Mouse (Mus musculus) cortical plate, adult 2 months (tissue): ENCODE data around the gene Rere. TPM values are rescaled to one million over a fixed set of nuclear protein-coding genes. Genes with fewer than 3 reads are reported as not detected.
"Not testable (repeated sequence)": the region's sequence is repeated elsewhere in the genome, so short reads cannot be mapped to it uniquely, and the experiment has no call there.

Experiments used
- H3K27ac ChIP-seq: fragments of 200-500 bp; 2 replicates; pipeline ENCODE4 v1.5.1; 2012; ENCODE audit warnings: low read length, control low read depth, inconsistent platforms; ENCODE audit not compliant: insufficient read depth
- H3K4me1 ChIP-seq: fragments of 200-500 bp; 2 replicates; pipeline ENCODE4 v1.6.1; 2011; ENCODE audit warnings: low read length; ENCODE audit not compliant: control insufficient read depth, insufficient read depth
- H3K4me3 ChIP-seq: fragments of 200-500 bp; 2 replicates; pipeline ENCODE4 v1.5.1; 2011; ENCODE audit warnings: mild to moderate bottlenecking, low read length, control low read depth; ENCODE audit not compliant: insufficient read depth
- CTCF ChIP-seq: fragments of 200-500 bp; IDR thresholded peaks from 2 replicates; pipeline ENCODE4 v1.5.1; 2011; ENCODE audit warnings: mild to moderate bottlenecking, control low read depth, low read length; ENCODE audit not compliant: insufficient read depth; ENCODE audit errors: extremely low read depth
- POLR2A ChIP-seq: fragments of 200-500 bp; IDR thresholded peaks from 2 replicates; pipeline ENCODE4 v1.6.1; 2011; ENCODE audit warnings: mild to moderate bottlenecking, low read length, control low read depth; ENCODE audit not compliant: insufficient read depth; ENCODE audit errors: extremely low read depth
- polyA plus RNA-seq: library from polyadenylated mRNA; depleted of rRNA; stranded (reverse); fragments of >200 nt; gene quantifications from 2 replicates; pipeline ENCODE4 v1.2.3, GENCODE M21; 2012

Gene Rere
- polyA plus RNA-seq, 1 experiment, result 44.2 TPM

DNA sequence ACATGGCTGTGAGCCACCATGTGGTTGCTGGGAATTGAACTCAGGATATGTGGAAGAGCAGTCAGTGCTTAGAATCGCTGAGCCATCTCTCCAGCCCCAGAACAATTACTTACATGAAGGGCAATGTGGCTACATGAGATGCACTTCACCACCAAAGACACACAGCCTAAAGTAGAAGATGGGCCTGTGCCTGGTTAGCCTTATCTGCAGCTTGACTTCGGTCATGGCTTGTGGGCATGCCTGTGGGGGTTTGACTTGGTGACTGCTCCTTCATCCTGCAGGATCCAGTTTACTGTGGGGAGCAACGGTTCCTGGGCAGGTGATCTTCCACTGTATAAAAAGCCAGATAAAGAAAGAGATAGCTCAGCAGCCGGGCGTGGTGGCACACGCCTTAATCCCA, 196.6 kb downstream of the Rere start:
- no peak overlapping the region for H3K4me3 ChIP-seq
- H3K27ac ChIP-seq, result no peak overlapping the region
- TF ChIP-seq POLR2A (no peak), CTCF (no peak)
- peaks cover 4% of the 10 kb centered on the region for H3K4me1 ChIP-seq

GRCm38 (mm10) chr4:150483081-150483480, 201.6 kb downstream of the Rere start:
- H3K4me1 ChIP-seq, H3K4me3 ChIP-seq, H3K27ac ChIP-seq: not testable (repeated sequence)

GRCm38 (mm10) chr4:150486097-150486496, 204.7 kb downstream of the Rere start:
- TF ChIP-seq POLR2A, result no peak
- TF ChIP-seq CTCF, result no peak
- H3K4me3 ChIP-seq, result no peak overlapping the region
- H3K27ac ChIP-seq, result peak overlapping the region; percentile 40; the same call in 1 of the 2 replicates
- H3K4me1 ChIP-seq, result peaks cover 10% of the 10 kb centered on the region

- H3K4me1 ChIP-seq, result peaks cover 10% of the 10 kb centered on the region
- TF ChIP-seq POLR2A (no peak), CTCF (no peak)
- no peak overlapping the region for H3K27ac ChIP-seq
These were observed 205.7 kb downstream of the Rere start for GRCm38 (mm10) chr4:150487109-150487508.

DNA sequence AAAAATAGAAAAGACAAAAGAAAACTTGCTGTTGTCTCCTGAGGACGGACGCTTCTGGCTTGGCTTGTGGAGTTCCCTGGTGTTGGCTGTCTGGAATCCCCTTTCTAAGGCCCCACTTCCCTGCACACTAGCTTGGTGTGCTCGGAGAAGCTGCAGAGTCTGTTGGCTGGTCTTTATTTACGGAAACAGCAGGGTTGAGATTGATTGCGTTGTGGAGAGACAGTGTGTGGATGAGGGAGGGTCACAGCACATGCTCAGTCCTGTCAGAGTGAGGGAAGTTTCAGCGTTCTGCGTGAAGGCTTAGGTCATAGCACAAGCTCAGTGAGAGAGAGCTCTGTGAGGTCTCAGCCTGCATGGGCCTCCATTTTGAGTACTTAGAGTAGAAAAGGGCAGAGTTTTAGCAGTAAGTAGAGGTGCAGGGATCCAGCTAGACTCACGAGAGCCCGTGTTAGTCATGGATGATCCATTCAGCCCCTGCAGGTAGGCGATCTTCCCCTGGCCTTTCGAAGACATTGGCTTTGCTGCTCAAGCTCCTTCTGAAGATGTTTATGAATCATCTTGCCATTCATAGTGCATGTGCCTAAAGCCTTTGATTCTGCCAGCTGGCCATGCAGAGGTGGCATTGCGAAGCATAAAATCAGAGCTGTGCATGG, 206.8 kb downstream of the Rere start:
- peaks cover 10% of the 10 kb centered on the region for H3K4me1 ChIP-seq
- H3K27ac ChIP-seq, result peak overlapping the region; percentile 55
- H3K4me3 ChIP-seq, result peak overlapping the region; percentile 24
- peak; percentile 73 for TF ChIP-seq POLR2A
- no peak for TF ChIP-seq CTCF

More at GRCm38 (mm10) chr4:150487109-150487508, 205.7 kb downstream of the Rere start:
- H3K4me3 ChIP-seq, result no peak overlapping the region

- Histone ChIP-seq H3K4me1 (peaks cover 10% of the 10 kb centered on the region), H3K27ac (peak overlapping the region; percentile 55), H3K4me3 (peak overlapping the region; percentile 24)
- TF ChIP-seq CTCF (no peak), POLR2A (no peak)
These were observed 207.3 kb downstream of the Rere start for GRCm38 (mm10) chr4:150488767-150489166.

DNA sequence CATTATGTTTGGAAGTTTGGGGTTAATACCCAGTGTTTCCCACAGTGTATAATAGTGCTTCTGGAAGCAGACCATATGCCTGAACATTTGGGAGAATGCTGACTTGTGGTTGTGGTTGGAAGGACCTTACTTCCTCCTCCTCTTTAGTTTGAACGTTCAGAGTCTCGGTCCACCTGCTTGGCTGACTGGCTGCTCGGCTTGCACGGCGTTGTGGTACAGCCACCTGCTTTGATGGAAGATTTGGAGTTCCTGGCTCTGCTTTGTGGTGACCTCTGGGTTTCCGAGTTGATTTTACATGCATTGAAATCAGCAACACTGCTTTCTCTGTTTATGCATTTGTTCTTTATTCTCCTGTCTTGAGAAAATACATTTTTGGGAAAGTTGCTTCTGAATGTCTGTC, 208.6 kb downstream of the Rere start:
- Histone ChIP-seq H3K4me3 (no peak overlapping the region), H3K27ac (no peak overlapping the region), H3K4me1 (peaks cover 11% of the 10 kb centered on the region)
- TF ChIP-seq POLR2A (no peak), CTCF (no peak)

DNA sequence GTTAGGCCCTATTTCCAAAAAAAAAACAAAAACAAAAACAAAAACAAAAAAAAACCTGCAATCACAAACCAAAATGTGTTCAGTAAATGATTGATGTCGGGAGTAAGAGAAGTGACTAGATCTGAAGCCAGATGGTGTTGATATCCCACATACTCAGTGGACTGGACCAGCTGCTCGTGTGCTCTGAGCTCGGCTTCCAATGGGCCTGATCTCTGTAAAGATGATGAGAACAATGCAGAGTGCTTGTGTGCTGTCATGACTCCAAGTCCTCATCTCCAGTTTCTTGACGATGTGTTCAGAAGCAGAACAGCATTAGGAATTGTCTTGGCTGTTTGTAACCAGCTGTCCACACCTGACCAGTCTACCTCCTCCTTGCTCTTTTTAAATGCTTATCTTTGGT, 210.3 kb downstream of the Rere start:
- H3K4me1 ChIP-seq, result peaks cover 17% of the 10 kb centered on the region
- H3K27ac ChIP-seq, result no peak overlapping the region
- TF ChIP-seq CTCF (no peak), POLR2A (no peak)
- no peak overlapping the region for H3K4me3 ChIP-seq

DNA sequence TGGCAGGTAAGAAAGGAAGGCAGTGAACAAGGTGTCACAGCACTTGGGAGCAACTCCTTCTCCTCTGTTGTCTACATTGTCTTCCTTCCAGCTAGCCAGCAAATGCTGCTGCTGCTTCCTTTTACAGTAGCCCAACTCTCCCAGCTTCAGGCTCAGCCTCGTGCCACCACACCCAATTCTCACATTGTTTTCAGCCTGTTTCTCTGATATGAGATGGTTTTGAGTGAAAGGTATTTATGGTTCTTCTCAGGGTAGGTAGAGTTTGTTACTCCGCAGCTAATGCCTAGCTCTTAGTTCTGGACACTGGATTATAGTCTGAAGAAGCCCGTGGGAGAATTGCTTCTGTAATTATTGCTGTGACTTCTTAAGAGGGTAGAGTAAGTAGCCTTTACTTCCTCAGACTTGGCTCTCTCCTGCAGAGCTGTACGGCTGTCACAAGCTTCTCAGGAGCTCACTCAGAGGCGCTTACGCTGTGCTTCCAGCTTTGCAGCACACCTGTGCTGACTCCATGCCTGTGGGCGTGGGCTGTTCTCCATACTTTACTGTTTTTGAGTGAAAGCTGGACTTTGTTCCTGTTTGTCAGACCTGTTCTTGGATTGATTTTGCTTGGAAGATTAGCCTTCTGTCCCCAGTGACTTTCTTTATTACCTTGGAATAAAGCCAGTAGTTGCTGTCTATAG, 212.0 kb downstream of the Rere start:
- H3K27ac ChIP-seq, result no peak overlapping the region
- H3K4me1 ChIP-seq, result peaks cover 19% of the 10 kb centered on the region
- H3K4me3 ChIP-seq, result no peak overlapping the region
- TF ChIP-seq CTCF (no peak), POLR2A (no peak)

DNA sequence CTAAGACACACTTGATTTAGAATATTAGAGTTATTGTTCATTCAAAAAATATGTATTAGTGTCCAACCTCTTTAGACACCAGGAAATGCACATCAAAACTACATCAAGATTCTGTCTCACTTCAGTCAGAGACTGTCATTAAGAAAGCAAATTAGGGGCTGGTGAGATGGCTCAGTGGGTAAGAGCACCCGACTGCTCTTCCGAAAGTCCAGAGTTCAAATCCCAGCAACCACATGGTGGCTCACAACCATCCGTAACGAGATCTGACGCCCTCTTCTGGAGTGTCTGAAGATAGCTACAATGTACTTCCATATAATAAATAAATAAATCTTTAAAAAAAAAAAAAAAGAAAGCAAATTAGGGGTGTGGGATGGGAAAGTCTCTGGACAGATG, 212.5 kb downstream of the Rere start:
- H3K27ac ChIP-seq, H3K4me3 ChIP-seq: not testable (repeated sequence)
- H3K4me1 ChIP-seq, result peaks cover 16% of the 10 kb centered on the region
